Mouse (Mus musculus) lung, postnatal 14 days (tissue): ENCODE measurements around the gene Trpm3.

Source experiments
- DNase-seq: peaks from one replicate; pipeline ENCODE4 v3.0.0; 2021

Gene Trpm3

GRCm38 (mm10) chr19:22656466-22657215 is 517.8 kb downstream of the Trpm3 start:
- DNase-seq, result no peak

- DNase-seq, result no peak
Measured at GRCm38 (mm10) chr19:22657251-22657650, 518.4 kb downstream of the Trpm3 start.

DNA sequence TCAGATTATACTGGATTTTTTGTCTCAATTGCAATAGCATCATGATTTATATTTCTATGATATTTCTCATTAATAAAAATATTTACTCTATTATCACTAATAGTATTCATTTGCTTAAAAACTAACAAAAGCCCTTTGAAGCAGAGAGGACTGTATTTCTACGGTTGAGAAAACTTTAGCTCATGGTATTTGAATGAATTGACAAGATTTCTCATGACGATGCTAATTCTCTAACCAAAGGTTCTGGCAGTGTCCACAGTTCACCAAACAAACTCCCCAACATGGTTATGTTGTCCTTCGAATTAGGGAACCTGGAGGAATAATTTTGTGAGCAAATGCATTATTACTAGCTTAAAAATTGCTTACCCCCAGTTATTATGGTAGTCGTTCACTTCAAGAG is 526.6 kb downstream of the Trpm3 start:
- no peak for DNase-seq

DNA sequence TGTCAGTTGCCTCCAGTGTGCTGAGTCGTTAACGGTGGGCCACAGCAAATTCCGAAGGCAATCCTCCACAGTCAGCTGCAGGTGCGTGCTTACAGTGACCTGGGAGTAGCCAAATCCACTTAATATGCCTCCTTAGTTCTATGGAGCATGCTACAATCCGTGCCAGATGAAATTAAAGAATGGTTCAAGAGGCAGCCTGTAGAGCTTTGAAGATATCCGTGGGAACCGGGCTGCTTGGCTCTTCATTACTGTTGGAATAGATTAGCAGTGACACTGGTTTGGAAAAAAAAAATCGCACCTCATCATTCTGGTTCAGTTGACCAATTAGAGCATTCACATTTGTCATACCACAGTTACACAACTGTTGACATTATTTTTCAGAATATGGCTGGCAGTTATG is 531.4 kb downstream of the Trpm3 start:
- DNase-seq, result no peak

- DNase-seq, result no peak
Measured at GRCm38 (mm10) chr19:22672892-22673291, 534.0 kb downstream of the Trpm3 start.

DNA sequence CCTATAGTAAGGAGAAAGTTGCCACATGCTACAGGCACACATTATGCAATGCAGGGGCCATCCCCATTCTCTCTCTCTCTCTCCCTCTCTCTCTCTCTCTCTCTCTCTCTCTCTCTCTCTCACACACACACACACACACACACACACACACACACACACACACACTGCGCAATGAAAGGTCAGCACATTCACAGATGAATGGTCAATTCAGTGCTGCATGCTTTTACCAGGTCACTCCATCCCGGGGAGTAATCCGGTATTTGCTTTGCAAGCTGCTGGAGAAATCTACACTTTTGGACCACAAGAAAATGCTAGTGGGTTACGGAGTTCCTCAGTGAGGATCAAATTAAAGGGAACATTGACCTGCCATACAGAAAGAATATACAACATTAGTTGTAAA is 537.4 kb downstream of the Trpm3 start:
- no peak for DNase-seq

DNA sequence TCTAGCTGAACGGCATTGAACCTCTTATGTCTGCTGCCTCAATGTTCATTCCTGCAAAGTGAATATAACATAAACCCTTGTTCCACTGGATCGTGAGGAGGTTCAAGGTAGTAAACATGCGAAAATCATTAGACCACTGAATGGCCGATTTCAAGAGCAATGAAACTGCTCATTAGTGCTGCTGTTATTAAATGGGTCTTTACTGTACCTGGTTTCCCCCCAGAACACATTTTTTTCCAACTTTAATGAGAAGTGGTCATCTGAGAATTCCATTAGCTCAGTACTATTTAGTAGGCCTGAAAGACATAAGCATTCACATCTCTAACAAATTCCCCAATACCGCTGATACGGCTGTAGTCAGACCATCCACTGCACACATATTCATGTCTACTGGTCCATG is 543.4 kb downstream of the Trpm3 start:
- DNase-seq, result no peak

DNA sequence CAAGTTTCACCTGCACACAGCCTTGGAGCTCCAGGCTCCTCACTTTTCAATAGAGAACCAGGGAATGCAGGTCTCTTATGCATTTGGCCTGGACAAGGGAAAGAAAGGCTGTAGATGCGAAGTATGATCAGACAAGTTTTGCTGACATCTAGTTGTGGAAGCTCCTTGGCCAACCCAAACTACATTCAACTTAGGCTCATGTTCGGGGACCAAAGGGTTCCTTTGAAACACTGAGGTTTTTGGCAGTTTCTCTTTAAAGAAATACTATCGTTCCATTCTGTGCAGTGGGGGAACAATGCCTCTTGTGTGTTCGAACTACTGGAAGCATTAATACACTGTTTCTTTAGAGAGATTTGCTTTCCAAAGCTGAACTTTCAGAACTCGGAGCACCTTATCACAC is 553.1 kb downstream of the Trpm3 start:
- no peak for DNase-seq

DNA sequence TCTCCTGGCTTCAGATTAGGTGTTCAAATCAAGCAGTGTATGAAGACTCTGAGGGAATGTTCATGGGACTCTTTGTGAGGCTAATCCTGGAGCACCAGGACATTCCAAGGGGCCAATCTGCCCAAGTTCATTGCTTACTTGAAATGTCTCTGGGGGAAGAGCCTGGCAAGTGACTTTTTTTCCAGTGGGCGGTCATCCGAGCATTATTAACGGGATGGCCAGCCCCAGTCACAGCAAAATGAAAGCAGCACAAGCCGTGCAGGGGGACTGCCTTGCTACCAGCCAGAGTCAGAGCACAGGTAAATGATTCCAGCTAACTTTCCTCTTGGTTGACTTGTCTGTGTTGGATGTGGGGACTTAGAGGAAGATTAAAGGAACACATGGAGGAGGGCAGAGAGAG is 553.7 kb downstream of the Trpm3 start:
- no peak for DNase-seq

DNA sequence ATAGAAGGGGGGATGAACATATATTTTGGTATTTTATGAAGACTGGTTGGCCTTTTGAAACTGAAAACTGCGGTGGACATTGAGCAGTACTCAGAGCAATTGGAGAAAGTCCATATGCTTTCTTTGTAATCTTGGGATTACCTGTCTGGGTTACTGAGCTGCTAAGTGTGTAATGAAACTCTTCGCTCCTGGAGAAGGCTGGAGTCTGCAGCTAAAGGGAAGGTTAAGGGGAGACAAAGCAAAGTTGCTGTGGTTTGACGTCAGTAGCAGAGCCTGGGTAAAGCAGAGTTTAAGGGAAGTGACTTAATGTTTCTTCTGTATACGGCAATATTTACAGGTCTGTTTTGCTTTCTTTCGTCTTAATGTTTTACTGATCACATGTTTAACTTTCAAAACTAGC is 554.1 kb downstream of the Trpm3 start:
- no peak for DNase-seq

DNA sequence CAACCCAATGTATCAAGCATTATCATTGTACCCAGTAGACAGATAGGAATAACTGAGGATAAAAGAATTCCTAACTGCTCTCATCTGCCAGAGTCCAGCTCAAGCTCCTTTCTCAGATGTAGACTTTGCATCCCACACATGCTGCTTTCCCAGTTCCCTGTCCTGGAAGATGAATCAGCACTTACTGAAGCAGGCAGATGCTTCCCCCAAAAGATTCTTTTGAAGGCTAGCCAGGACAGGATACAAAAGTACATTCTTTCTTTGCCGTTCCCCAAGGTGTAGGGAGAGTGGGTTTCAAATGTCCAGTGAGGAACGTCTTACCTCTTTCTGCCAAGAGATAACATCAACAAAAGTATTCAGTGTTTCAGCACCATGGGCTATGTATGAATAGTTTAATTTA is 556.6 kb downstream of the Trpm3 start:
- no peak for DNase-seq

DNA sequence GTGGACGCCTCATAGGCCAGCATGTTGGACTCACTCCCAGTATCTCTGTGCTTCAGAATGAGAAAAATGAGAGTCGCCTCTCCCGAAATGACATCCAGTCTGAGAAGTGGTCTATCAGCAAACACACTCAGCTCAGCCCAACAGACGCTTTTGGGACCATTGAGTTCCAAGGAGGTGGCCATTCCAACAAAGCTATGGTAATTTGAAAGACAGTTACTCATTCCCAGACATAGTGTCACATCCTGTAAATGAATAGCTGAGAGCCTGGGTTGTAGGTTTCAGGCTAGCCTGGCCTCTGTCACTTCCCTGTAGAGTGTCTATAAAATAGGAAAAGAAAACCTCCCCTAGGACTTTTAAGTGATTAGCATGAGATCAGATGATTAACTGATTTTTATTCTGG is 559.9 kb downstream of the Trpm3 start:
- no peak for DNase-seq

DNA sequence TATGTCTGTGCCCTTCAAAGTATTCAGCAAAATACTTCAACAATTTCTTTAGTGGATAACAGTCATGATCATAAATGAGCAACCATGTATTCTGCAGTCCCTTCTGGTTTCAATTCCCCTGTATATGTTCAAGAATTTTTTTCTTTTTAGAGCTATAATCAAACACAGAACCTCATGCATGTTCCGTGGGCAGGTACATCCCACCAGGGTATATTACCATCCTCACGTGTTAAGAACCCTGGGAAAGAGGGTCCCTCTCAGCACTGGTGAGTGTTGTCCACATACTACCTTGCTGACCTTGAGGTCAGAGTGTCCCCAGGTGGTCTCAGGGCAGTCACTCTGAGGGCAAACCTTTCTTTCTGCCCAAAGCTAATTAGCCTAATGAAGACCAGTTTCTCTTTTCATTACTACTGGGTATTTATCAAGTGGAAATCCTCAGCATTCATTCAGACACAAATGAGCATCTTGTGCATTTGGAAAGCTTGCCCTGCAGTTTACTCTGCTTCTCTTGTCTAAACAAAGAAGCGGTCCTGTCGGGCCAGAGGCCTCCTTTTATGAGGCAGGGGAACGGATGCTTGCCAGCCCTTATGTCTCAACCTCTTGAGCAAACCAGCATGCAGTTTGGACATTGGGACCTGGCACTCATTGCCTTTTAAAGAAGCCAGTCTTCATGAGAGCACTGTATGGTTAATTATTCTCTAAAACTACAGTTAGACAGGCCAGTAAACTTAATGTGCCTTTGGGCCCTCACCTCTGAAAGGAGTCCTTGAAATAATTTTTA is 562.2 kb downstream of the Trpm3 start:
- no peak for DNase-seq

DNA sequence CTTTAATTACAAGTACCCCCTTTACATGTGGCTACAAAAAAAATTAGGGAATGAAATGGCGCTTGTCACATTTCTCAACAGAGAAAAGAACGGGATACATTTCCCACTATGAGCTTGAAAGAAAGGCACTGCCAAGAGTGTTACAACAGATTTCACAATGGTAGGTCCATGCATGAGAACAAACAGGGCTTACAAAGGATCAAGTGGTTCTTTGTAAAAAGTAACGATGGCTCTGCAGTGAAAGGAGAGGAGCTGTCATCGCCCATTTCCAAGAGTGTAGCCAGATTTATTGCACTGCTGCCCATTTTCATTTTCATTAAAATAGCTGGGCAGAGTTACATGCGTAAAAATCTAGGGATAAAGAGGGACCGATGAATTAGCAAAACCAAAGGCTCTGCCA is 565.0 kb downstream of the Trpm3 start:
- no peak for DNase-seq

DNA sequence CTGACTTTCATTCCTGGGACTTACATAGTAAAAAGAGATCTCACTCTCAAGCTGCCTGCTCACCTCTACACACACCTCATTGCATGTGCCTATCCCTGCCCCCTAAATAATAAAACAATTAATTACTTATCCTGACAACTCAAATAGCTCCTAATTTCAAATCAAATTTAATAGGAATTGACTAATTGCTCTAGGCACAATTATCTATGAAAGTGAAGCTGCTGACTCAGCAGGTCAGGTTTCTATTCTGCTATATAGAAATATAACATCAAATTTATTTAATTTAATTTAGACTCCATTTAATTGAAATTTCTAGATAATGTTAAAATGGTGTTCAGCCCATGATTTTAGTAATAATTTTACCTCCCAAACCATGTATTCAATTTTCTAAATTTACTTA is 566.6 kb downstream of the Trpm3 start:
- no peak for DNase-seq

- DNase-seq, result no peak
Measured at GRCm38 (mm10) chr19:22719027-22719426, 580.2 kb downstream of the Trpm3 start.

- no peak for DNase-seq
Measured at GRCm38 (mm10) chr19:22729846-22730245, 591.0 kb downstream of the Trpm3 start.

DNA sequence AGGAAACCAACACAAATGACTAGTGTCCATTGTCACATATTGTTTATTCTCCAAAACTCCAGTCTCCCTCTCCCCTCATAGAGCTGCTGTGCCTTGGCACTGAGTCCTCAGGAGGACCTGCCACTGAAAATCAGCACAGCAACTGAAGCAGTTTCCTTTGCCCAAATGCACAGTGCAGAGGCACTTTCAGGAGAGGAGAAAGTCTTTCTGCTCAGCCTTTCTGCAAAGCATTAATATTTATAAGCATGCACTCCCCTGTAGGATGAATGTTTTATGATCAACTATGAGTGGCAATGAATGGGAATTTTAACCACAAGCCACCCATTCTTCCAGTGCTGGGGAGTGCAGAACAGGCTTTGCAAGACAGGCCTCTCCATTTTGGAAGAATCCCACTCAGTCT is 592.1 kb downstream of the Trpm3 start:
- DNase-seq, result no peak

DNA sequence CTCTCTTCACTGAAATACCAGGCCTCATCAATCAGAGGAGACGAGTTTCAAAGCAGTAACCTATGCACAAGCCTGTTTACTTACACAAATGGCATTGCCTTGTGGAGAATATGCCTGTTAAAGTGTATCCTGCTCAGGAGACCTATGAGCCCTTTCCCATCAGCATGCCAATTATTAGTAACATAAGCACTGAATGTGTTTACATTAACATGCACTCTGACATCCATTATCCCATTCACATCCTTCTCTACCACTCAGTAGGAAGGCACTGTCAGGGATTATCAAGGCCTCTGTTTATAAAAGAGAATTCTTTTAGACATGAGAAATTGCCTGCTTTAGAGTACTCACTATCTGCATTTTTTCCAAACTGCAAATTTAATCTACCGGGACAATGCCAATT is 598.0 kb downstream of the Trpm3 start:
- DNase-seq, result no peak

GRCm38 (mm10) chr19:22739240-22739639 is 600.4 kb downstream of the Trpm3 start:
- DNase-seq, result no peak

GRCm38 (mm10) chr19:22753311-22753809 is 614.5 kb downstream of the Trpm3 start:
- peak; percentile 33 for DNase-seq

GRCm38 (mm10) chr19:22754071-22754470 is 615.2 kb downstream of the Trpm3 start:
- no peak for DNase-seq

DNA sequence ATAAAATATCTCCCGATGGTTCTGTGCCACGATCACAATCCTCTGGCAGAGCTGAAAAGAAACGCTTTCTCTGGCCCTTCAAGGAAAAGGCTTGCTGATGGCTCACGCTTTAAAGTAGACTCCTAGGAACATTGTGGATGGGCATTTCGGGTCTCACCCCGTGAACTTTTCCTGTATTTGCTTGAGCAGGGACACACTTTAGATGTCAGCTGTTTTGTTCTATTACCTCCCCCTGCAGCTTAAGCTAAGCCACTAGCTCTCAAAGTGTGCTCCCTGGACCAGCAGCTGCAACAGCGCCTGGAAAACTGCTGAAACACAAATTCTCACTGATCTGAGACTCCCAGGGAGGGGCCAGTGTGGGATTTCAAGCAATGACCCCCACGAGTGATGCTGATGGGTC is 615.7 kb downstream of the Trpm3 start:
- no peak for DNase-seq

DNA sequence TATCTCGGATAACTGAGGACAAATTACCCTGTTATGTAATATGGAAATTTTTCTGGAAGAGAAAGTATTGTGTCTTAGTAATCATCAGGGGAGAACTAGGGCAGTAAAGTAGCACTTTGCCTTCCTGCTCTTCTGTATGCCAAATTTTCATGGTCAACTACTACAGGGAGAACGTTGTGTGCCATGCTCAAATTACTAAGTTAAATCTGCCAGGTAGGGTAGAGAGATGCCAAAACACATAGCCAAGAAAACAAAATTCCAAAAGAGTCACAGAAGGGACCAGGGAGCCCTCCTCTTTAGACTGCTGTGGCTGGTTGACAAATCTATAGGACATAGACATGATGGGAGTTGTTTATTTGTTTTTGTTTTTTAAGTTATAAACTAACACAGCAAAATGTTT is 619.6 kb downstream of the Trpm3 start:
- DNase-seq, result no peak
